Mouse (Mus musculus) CH12.LX (cell line): ENCODE measurements around the gene Lztr1. TPM values are rescaled to one million over a fixed set of nuclear protein-coding genes. Genes with fewer than 3 reads are reported as not detected.

Experiments
- DNase-seq: peaks from one replicate; pipeline ENCODE4 v3.0.0-alpha.2; 2013; ENCODE audit errors: extremely low read depth
- H3K27ac ChIP-seq: 2 replicates; pipeline ENCODE4 v1.5.1; 2012; ENCODE audit warnings: low read depth, mild to moderate bottlenecking, control low read depth, moderate library complexity; ENCODE audit not compliant: insufficient read depth
- H3K27me3 ChIP-seq: replicated peaks from 2 replicates; pipeline ENCODE3; 2012; ENCODE audit warnings: inconsistent platforms
- H3K36me3 ChIP-seq, 2 experiments: replicated peaks in 1 of 2; 2 replicates each; pipeline versions ENCODE3 to v1.6.1; 2012; ENCODE audit warnings: inconsistent platforms in 1 of 2, low read length in 1 of 2, mild to moderate bottlenecking in 1 of 2, mixed read lengths in 1 of 2, moderate library complexity in 1 of 2; ENCODE audit not compliant: control insufficient read depth in 1 of 2, insufficient read depth in 1 of 2
- H3K4me1 ChIP-seq, 2 experiments: 2 replicates each; pipeline ENCODE4 v1.6.1; 2012; ENCODE audit warnings: inconsistent platforms in 1 of 2, moderate library complexity in 1 of 2; ENCODE audit not compliant: insufficient read depth in 2 of 2, control insufficient read depth in 1 of 2
- H3K4me2 ChIP-seq: 2 replicates; pipeline ENCODE4 v1.6.1; 2012; ENCODE audit warnings: low read depth, mild to moderate bottlenecking, control low read depth; ENCODE audit not compliant: poor library complexity, insufficient read depth, severe bottlenecking
- H3K4me3 ChIP-seq, 3 experiments: fragments of 150-350 bp in 1 of 3; sonication (generic) in 1 of 3; replicated peaks in 1 of 3; 2 replicates each; pipeline versions ENCODE3 to v1.5.1; 2011 to 2012; ENCODE audit warnings: low read depth in 2 of 3, low read length in 2 of 3, mild to moderate bottlenecking in 2 of 3, moderate library complexity in 2 of 3, control low read depth in 1 of 3, improper control_type of control experiment in 1 of 3, inconsistent platforms in 1 of 3, mixed read lengths in 1 of 3; ENCODE audit not compliant: poor library complexity in 1 of 3
- H3K79me2 ChIP-seq: replicated peaks from 2 replicates; pipeline ENCODE4 v1.6.1; 2012; ENCODE audit warnings: mild to moderate bottlenecking, moderate library complexity; ENCODE audit not compliant: control insufficient read depth, poor library complexity, insufficient read depth, severe bottlenecking; ENCODE audit errors: extremely low read depth
- H3K9ac ChIP-seq: 2 replicates; pipeline ENCODE4 v1.6.1; 2012; ENCODE audit warnings: low read depth, mild to moderate bottlenecking, control low read depth, moderate library complexity; ENCODE audit not compliant: insufficient read depth
- H3K9me3 ChIP-seq: replicated peaks from 2 replicates; pipeline ENCODE3; 2012; ENCODE audit warnings: low read length, inconsistent platforms, mixed read lengths
- BHLHE40 ChIP-seq: IDR thresholded peaks from 2 replicates; pipeline ENCODE4 v1.6.1; 2011; ENCODE audit warnings: mild to moderate bottlenecking, low read depth, low read length, improper control_type of control experiment
- EP300 ChIP-seq: IDR thresholded peaks from 2 replicates; pipeline ENCODE4 v1.6.1; 2011; ENCODE audit warnings: low read length, improper control_type of control experiment
- HCFC1 ChIP-seq: IDR thresholded peaks from 2 replicates; pipeline ENCODE4 v1.6.1; 2012; ENCODE audit warnings: low read depth, mild to moderate bottlenecking, inconsistent platforms, low read length, improper control_type of control experiment
- IRF4 ChIP-seq: IDR thresholded peaks from 2 replicates; pipeline ENCODE4 v1.6.1; 2014; ENCODE audit warnings: low read depth, mild to moderate bottlenecking, inconsistent platforms, low read length, improper control_type of control experiment
- JUND ChIP-seq: conservative IDR thresholded peaks from 2 replicates; pipeline ENCODE4 v1.6.1; 2011; ENCODE audit warnings: low read depth, low read length, improper control_type of control experiment
- MEF2A ChIP-seq: IDR thresholded peaks from 2 replicates; pipeline ENCODE4 v1.6.1; 2014; ENCODE audit warnings: low read depth, mild to moderate bottlenecking, inconsistent platforms, low read length, improper control_type of control experiment, borderline replicate concordance
- MYC ChIP-seq: IDR thresholded peaks from 2 replicates; pipeline ENCODE4 v1.6.1; 2011; ENCODE audit warnings: low read depth, mild to moderate bottlenecking, improper control_type of control experiment, low read length
- NRF1 ChIP-seq: IDR thresholded peaks from 2 replicates; pipeline ENCODE4 v1.6.1; 2014; ENCODE audit warnings: low read depth, mild to moderate bottlenecking, inconsistent platforms, low read length, improper control_type of control experiment, moderate library complexity
- PAX5 ChIP-seq: IDR thresholded peaks from 2 replicates; pipeline ENCODE4 v1.6.1; 2012; ENCODE audit warnings: low read length, inconsistent platforms, mixed read lengths
- POLR2AphosphoS2 ChIP-seq: IDR thresholded peaks from 2 replicates; pipeline ENCODE4 v1.6.1; 2011; ENCODE audit warnings: low read depth, low read length, improper control_type of control experiment
- RCOR1 ChIP-seq: conservative IDR thresholded peaks from 2 replicates; pipeline ENCODE4 v1.6.1; 2012; ENCODE audit warnings: low read depth, mild to moderate bottlenecking, inconsistent platforms, low read length, improper control_type of control experiment
- SIN3A ChIP-seq: IDR thresholded peaks from 2 replicates; pipeline ENCODE4 v1.6.1; 2012; ENCODE audit warnings: low read length, improper control_type of control experiment, inconsistent platforms
- UBTF ChIP-seq: IDR thresholded peaks from 2 replicates; pipeline ENCODE4 v1.6.1; 2012; ENCODE audit warnings: low read depth, mild to moderate bottlenecking, inconsistent platforms, low read length, improper control_type of control experiment, moderate library complexity
- USF1 ChIP-seq: IDR thresholded peaks from 2 replicates; pipeline ENCODE4 v1.6.1; 2014; ENCODE audit warnings: low read depth, mild to moderate bottlenecking, inconsistent platforms, low read length, improper control_type of control experiment
- ZC3H11A ChIP-seq: IDR thresholded peaks from 2 replicates; pipeline ENCODE4 v1.6.1; 2012; ENCODE audit warnings: low read depth, mild to moderate bottlenecking, inconsistent platforms, low read length, improper control_type of control experiment
- ZMIZ1 ChIP-seq: IDR thresholded peaks from 2 replicates; pipeline ENCODE4 v1.6.1; 2012; ENCODE audit warnings: low read depth, mild to moderate bottlenecking, inconsistent platforms, low read length, improper control_type of control experiment
- dilution Hi-C: fragments of 300-500 bp; cut with MboI; formaldehyde crosslinking; loops from 2 replicates; pipeline ENCODE4 v1.14.3; 2020; ENCODE audit warnings: low sequenced_read_pairs; ENCODE audit not compliant: extremely low pct_unique_long_range_greater_than_20kb, extremely low pct_ligation_motif_present
- in situ Hi-C: fragments of 300-500 bp; cut with MboI; formaldehyde crosslinking; loops from 3 replicates; pipeline ENCODE4 v1.14.3; 2019; ENCODE audit warnings: low sequenced_read_pairs, low pct_ligation_motif_present, low pct_unique_long_range_greater_than_20kb, mixed read lengths
- polyA plus RNA-seq: library from polyadenylated mRNA; unstranded; fragments of >175 nt; gene quantifications from 2 replicates; pipeline ENCODE4 v1.2.1, GENCODE M21; 2012; ENCODE audit warnings: low read depth; ENCODE audit not compliant: insufficient read length
- total RNA-seq, 2 experiments: library from RNA; depleted of rRNA; stranded (reverse); fragments of 300-350 nt in 1 of 2; fragments of >200 nt in 1 of 2; gene quantifications; 2 replicates each; pipeline ENCODE4 v1.2.3; 2012 to 2014

The Lztr1 gene
- total and polyA plus RNA-seq, 3 experiments: 110 to 138 (median 111) TPM

DNA sequence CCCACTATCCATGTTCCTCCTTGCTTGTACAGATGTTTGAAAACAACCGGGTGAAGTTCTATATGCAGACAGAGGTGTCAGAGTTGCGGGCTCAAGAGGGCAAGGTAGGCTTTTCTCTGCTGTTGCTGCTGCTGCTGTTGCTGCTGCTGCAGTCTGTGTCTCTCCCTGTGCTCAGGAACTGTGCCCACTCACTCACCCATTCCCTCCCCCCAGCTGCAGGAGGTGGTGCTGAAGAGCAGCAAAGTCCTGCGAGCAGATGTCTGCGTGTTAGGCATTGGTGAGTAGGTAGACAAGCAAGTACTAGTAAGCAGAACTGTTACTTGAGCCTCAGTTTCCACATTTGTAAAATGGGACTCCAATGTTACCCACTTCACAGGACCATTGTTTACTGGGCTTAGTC lies 5.8 kb upstream of the Lztr1 start:
- Histone ChIP-seq H3K9me3 (no peaks in the 10 kb centered on the region), H3K79me2 (no peaks in the 10 kb centered on the region), H3K9ac (no peak overlapping the region), H3K4me1 (peaks cover 0 to 5% of the 10 kb centered on the region in 2 experiments; a peak in 2 of 4 replicates), H3K4me3 (no peak overlapping the region), H3K36me3 (no peaks in the 10 kb centered on the region)
- DNase-seq: no peak
- TF ChIP-seq UBTF (no peak), EP300 (no peak), USF1 (no peak), BHLHE40 (no peak), PAX5 (no peak), ZMIZ1 (no peak), NRF1 (no peak), MYC (no peak), IRF4 (no peak), ZC3H11A (no peak), RCOR1 (no peak)
- TF ChIP-seq, all 38 proteins: peak for 0
- Histone ChIP-seq H3K27ac (no peak overlapping the region), H3K4me2 (no peak overlapping the region), H3K27me3 (peaks cover 82% of the 10 kb centered on the region)
- in situ Hi-C loops (no loop called here), dilution Hi-C loops (no loop called here)

DNA sequence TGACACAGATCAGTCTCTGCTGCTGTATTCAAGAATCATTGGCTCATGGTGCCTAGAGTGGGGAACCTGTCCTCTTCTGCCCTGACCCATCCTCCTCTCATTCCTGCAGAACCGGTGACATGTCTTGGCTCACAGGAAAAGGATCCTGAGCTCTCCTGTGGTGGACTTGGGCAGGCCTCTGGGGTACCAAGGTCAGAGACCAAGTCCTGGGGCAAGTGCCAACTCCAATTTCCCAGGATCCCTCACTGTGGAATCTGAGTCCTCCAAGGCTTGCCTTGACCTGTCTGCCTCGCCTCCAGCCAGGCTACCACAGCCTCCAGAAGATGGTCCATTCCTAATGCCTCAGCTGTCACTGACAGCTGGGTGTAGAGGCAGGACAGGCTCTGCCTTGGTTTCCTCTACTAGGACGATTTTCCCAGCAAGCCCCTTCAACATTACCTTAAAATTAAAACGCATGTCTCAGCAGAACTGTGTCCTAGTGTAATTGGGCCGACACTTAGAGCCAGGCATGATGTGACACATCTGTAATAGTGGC lies 1.4 kb upstream of the Lztr1 start:
- H3K9me3 ChIP-seq: no peaks in the 10 kb centered on the region
- dilution Hi-C loops (no loop called here), in situ Hi-C loops (no loop called here)

More for the DNA sequence above, 1.4 kb upstream of the Lztr1 start:
- H3K79me2 ChIP-seq: peaks cover 5% of the 10 kb centered on the region; the same call in 1 of the 2 replicates
- H3K27ac ChIP-seq: no peak overlapping the region
- H3K4me3 ChIP-seq: no peak overlapping the region
- no peak overlapping the region for H3K9ac ChIP-seq
- peaks cover 12 to 19% of the 10 kb centered on the region in 2 experiments for H3K36me3 ChIP-seq
- DNase-seq: no peak
- H3K4me2 ChIP-seq: no peak overlapping the region
- peaks cover 44% of the 10 kb centered on the region for H3K27me3 ChIP-seq
- peaks cover 7 to 31% of the 10 kb centered on the region in 2 experiments for H3K4me1 ChIP-seq
- no peak for TF ChIP-seq RCOR1
- TF ChIP-seq IRF4: no peak
- TF ChIP-seq MEF2A: no peak
- no peak for TF ChIP-seq JUND
- TF ChIP-seq POLR2AphosphoS2: no peak
- no peak for TF ChIP-seq UBTF
- TF ChIP-seq SIN3A: no peak
- no peak for TF ChIP-seq HCFC1
